Mouse (Mus musculus) lung, embryonic 15.5 days (tissue): ENCODE measurements around the gene Bank1. TPM values are rescaled to one million over a fixed set of nuclear protein-coding genes. Genes with fewer than 3 reads are reported as not detected.
"Not testable (repeated sequence)": the region's sequence is repeated elsewhere in the genome, so short reads cannot be mapped to it uniquely, and the experiment has no call there.

ENCODE experiments used
- ATAC-seq: fragments of 200-750 bp; cut with Nextera tagmentation; 2 replicates; pipeline ENCODE4 v1.8.0; 2017; ENCODE audit warnings: moderate number of reproducible peaks, borderline replicate concordance; ENCODE audit not compliant: low FRiP score, low TSS enrichment; ENCODE audit errors: extremely low read depth
- H3K27ac ChIP-seq: fragments of 300-500 bp; sonication (generic); 2 replicates; pipeline ENCODE4 v1.5.1; 2015; ENCODE audit warnings: moderate library complexity, mild to moderate bottlenecking, inconsistent platforms
- H3K27me3 ChIP-seq: fragments of 300-500 bp; sonication (generic); 2 replicates; pipeline ENCODE4 v1.6.1; 2015; ENCODE audit warnings: inconsistent platforms
- H3K36me3 ChIP-seq: fragments of 300-500 bp; sonication (generic); 2 replicates; pipeline ENCODE4 v1.6.1; 2015; ENCODE audit warnings: inconsistent platforms
- H3K4me1 ChIP-seq: fragments of 300-500 bp; sonication (generic); 2 replicates; pipeline ENCODE4 v1.6.1; 2015; ENCODE audit warnings: inconsistent platforms
- H3K4me2 ChIP-seq: fragments of 300-500 bp; sonication (generic); 2 replicates; pipeline ENCODE4 v1.6.1; 2015; ENCODE audit warnings: inconsistent platforms, mild to moderate bottlenecking, moderate library complexity
- H3K4me3 ChIP-seq: fragments of 300-500 bp; sonication (generic); 2 replicates; pipeline ENCODE4 v1.5.1; 2015; ENCODE audit warnings: mild to moderate bottlenecking, inconsistent platforms
- H3K9ac ChIP-seq: fragments of 300-500 bp; sonication (generic); 2 replicates; pipeline ENCODE4 v1.6.1; 2015; ENCODE audit warnings: inconsistent platforms
- H3K9me3 ChIP-seq: fragments of 300-500 bp; sonication (generic); 2 replicates; pipeline ENCODE4 v1.6.1; 2016; ENCODE audit warnings: inconsistent platforms
- WGBS: fragments of 180-500 bp; shearing (Covaris S2); methylation state at CpG from one replicate; pipeline ENCODE4 v1.1.7; 2015; 5-methylcytosine and 5-hydroxymethylcytosine counted together
- polyA plus RNA-seq: library from polyadenylated mRNA; unstranded; fragments of >200 nt; fragmentation: Nextera tagmentation; extraction: Ambion mirVana; gene quantifications from 2 replicates; pipeline ENCODE4 v1.2.1, GENCODE M21; 2015

Bank1 gene
- polyA plus RNA-seq, result 0.34 and 0.81 TPM in 2 replicates

GRCm38 (mm10) chr3:136325783-136326182 is at the start of gene Bank1:
Bank1 (minus strand) TSS chr3:136326066.
- Histone ChIP-seq H3K27me3 (no peaks in the 10 kb centered on the region), H3K4me2 (no peak within 1 kb of the TSS), H3K4me1 (no peaks in the 10 kb centered on the region), H3K27ac (no peak within 1 kb of the TSS), H3K9ac (no peak within 1 kb of the TSS), H3K36me3 (no peaks in the 10 kb centered on the region), H3K4me3 (no peak within 1 kb of the TSS), H3K9me3 (no peaks in the 10 kb centered on the region)
- 72% methylated on average over 5 of the region's 5 CpGs for WGBS
- peak; percentile 19; the same call in 1 of the 2 replicates for ATAC-seq

GRCm38 (mm10) chr3:136369916-136370315 is 44.0 kb upstream of the Bank1 start:
- WGBS, result 36% methylated on average over 11 of the region's 11 CpGs
- peak overlapping the region; percentile 41 for H3K4me2 ChIP-seq
- no peaks in the 10 kb centered on the region for H3K9me3 ChIP-seq
- no peaks in the 10 kb centered on the region for H3K36me3 ChIP-seq
- H3K4me1 ChIP-seq, result no peaks in the 10 kb centered on the region
- no peaks in the 10 kb centered on the region for H3K27me3 ChIP-seq
- no peak overlapping the region for H3K27ac ChIP-seq
- H3K4me3 ChIP-seq, result no peak overlapping the region
- no peak for ATAC-seq
- H3K9ac ChIP-seq, result no peak overlapping the region

- Histone ChIP-seq H3K4me2 (no peak overlapping the region), H3K27me3 (no peaks in the 10 kb centered on the region), H3K4me3 (no peak overlapping the region), H3K9me3 (no peaks in the 10 kb centered on the region), H3K9ac (no peak overlapping the region), H3K4me1 (no peaks in the 10 kb centered on the region), H3K36me3 (no peaks in the 10 kb centered on the region), H3K27ac (no peak overlapping the region)
- WGBS, result 66% methylated on average over 9 of the region's 9 CpGs
- ATAC-seq, result no peak
These were observed 43.6 kb upstream of the Bank1 start for GRCm38 (mm10) chr3:136369466-136369865.

- Histone ChIP-seq H3K9ac (no peak overlapping the region), H3K4me1 (no peaks in the 10 kb centered on the region), H3K27me3 (no peaks in the 10 kb centered on the region), H3K27ac (no peak overlapping the region), H3K4me2 (no peak overlapping the region), H3K4me3 (no peak overlapping the region), H3K36me3 (no peaks in the 10 kb centered on the region), H3K9me3 (no peaks in the 10 kb centered on the region)
- no peak for ATAC-seq
- 53% methylated on average over 4 of the region's 4 CpGs for WGBS
These were observed 42.7 kb upstream of the Bank1 start for GRCm38 (mm10) chr3:136368505-136368999.

GRCm38 (mm10) chr3:136349690-136350089 is 23.8 kb upstream of the Bank1 start:
- Histone ChIP-seq H3K9ac (no peak overlapping the region), H3K36me3 (no peaks in the 10 kb centered on the region), H3K4me2 (no peak overlapping the region), H3K9me3 (no peaks in the 10 kb centered on the region), H3K27me3 (no peaks in the 10 kb centered on the region), H3K27ac (no peak overlapping the region), H3K4me3 (no peak overlapping the region), H3K4me1 (no peaks in the 10 kb centered on the region)
- WGBS, result 62% methylated on average over 7 of the region's 7 CpGs
- no peak for ATAC-seq

GRCm38 (mm10) chr3:136348611-136349010 is 22.7 kb upstream of the Bank1 start:
- ATAC-seq, result no peak

GRCm38 (mm10) chr3:136347277-136347676 is 21.4 kb upstream of the Bank1 start:
- Histone ChIP-seq H3K4me1 (no peaks in the 10 kb centered on the region), H3K27ac (no peak overlapping the region), H3K36me3 (no peaks in the 10 kb centered on the region), H3K4me2 (no peak overlapping the region), H3K27me3 (no peaks in the 10 kb centered on the region), H3K4me3 (no peak overlapping the region), H3K9ac (no peak overlapping the region), H3K9me3 (no peaks in the 10 kb centered on the region)
- no peak for ATAC-seq
- WGBS, result 76% methylated on average over 1 of the region's 1 CpGs

More at GRCm38 (mm10) chr3:136348611-136349010, 22.7 kb upstream of the Bank1 start:
- Histone ChIP-seq H3K36me3 (no peaks in the 10 kb centered on the region), H3K4me1 (no peaks in the 10 kb centered on the region), H3K4me3 (no peak overlapping the region), H3K4me2 (no peak overlapping the region), H3K9ac (no peak overlapping the region), H3K27me3 (no peaks in the 10 kb centered on the region), H3K9me3 (no peaks in the 10 kb centered on the region), H3K27ac (no peak overlapping the region)
- WGBS, result 59% methylated on average over 1 of the region's 1 CpGs

- Histone ChIP-seq H3K4me2 (no peak overlapping the region), H3K9me3 (no peaks in the 10 kb centered on the region), H3K27ac (no peak overlapping the region), H3K4me1 (no peaks in the 10 kb centered on the region), H3K4me3 (no peak overlapping the region), H3K27me3 (no peaks in the 10 kb centered on the region), H3K36me3 (no peaks in the 10 kb centered on the region), H3K9ac (no peak overlapping the region)
- ATAC-seq, result no peak
- 90% methylated on average over 2 of the region's 2 CpGs for WGBS
These were observed 16.0 kb upstream of the Bank1 start for GRCm38 (mm10) chr3:136341911-136342310.

- ATAC-seq, result no peak
- 80% methylated on average over 2 of the region's 2 CpGs for WGBS
- no peak overlapping the region for H3K4me2 ChIP-seq
- no peak overlapping the region for H3K4me3 ChIP-seq
- no peak overlapping the region for H3K9ac ChIP-seq
- H3K27me3 ChIP-seq, result no peaks in the 10 kb centered on the region
- H3K36me3 ChIP-seq, result no peaks in the 10 kb centered on the region
- H3K27ac ChIP-seq, result no peak overlapping the region
- H3K4me1 ChIP-seq, result no peaks in the 10 kb centered on the region
- H3K9me3 ChIP-seq, result no peaks in the 10 kb centered on the region
These were observed 14.0 kb upstream of the Bank1 start for GRCm38 (mm10) chr3:136339896-136340295.

- no peaks in the 10 kb centered on the region for H3K36me3 ChIP-seq
- ATAC-seq, result no peak
- H3K9me3 ChIP-seq, result no peaks in the 10 kb centered on the region
- H3K9ac ChIP-seq, result no peak overlapping the region
- no peaks in the 10 kb centered on the region for H3K27me3 ChIP-seq
- no peaks in the 10 kb centered on the region for H3K4me1 ChIP-seq
- H3K27ac ChIP-seq, result no peak overlapping the region
- H3K4me2 ChIP-seq, result no peak overlapping the region
- 44% methylated on average over 2 of the region's 2 CpGs for WGBS
- H3K4me3 ChIP-seq, result no peak overlapping the region
These were observed 5.3 kb upstream of the Bank1 start for GRCm38 (mm10) chr3:136331135-136331534.

- H3K9me3 ChIP-seq, result no peaks in the 10 kb centered on the region
- H3K4me1 ChIP-seq, result no peaks in the 10 kb centered on the region
- ATAC-seq, result no peak
- H3K4me2 ChIP-seq, result no peak overlapping the region
- H3K36me3 ChIP-seq, result no peaks in the 10 kb centered on the region
- H3K27ac ChIP-seq, result no peak overlapping the region
- H3K9ac ChIP-seq, result no peak overlapping the region
- no peak overlapping the region for H3K4me3 ChIP-seq
- no peaks in the 10 kb centered on the region for H3K27me3 ChIP-seq
These were observed 4.2 kb upstream of the Bank1 start for GRCm38 (mm10) chr3:136330043-136330442.

GRCm38 (mm10) chr3:136329133-136329532 is 3.3 kb upstream of the Bank1 start:
- WGBS, result 56% methylated on average over 6 of the region's 6 CpGs
- no peaks in the 10 kb centered on the region for H3K27me3 ChIP-seq
- H3K4me2 ChIP-seq, result no peak overlapping the region
- no peaks in the 10 kb centered on the region for H3K36me3 ChIP-seq
- H3K4me3 ChIP-seq, result no peak overlapping the region
- no peaks in the 10 kb centered on the region for H3K9me3 ChIP-seq
- H3K9ac ChIP-seq, result no peak overlapping the region
- no peaks in the 10 kb centered on the region for H3K4me1 ChIP-seq
- no peak for ATAC-seq
- no peak overlapping the region for H3K27ac ChIP-seq

GRCm38 (mm10) chr3:136324716-136325115 is 1.1 kb downstream of the Bank1 start:
- H3K4me1 ChIP-seq, H3K9ac ChIP-seq, H3K4me2 ChIP-seq, H3K27ac ChIP-seq, H3K36me3 ChIP-seq, H3K4me3 ChIP-seq, H3K9me3 ChIP-seq, H3K27me3 ChIP-seq, ATAC-seq: not testable (repeated sequence)
- WGBS, result 88% methylated on average over 6 of the region's 6 CpGs
